Mouse (Mus musculus): ENCODE results near the gene Lsamp. TPM values are rescaled to one million over a fixed set of nuclear protein-coding genes. Genes with fewer than 3 reads are reported as not detected.

Lsamp gene
- total RNA-seq, 2 experiments from 2014 or later, result 15.1 to 15.6 TPM

DNA sequence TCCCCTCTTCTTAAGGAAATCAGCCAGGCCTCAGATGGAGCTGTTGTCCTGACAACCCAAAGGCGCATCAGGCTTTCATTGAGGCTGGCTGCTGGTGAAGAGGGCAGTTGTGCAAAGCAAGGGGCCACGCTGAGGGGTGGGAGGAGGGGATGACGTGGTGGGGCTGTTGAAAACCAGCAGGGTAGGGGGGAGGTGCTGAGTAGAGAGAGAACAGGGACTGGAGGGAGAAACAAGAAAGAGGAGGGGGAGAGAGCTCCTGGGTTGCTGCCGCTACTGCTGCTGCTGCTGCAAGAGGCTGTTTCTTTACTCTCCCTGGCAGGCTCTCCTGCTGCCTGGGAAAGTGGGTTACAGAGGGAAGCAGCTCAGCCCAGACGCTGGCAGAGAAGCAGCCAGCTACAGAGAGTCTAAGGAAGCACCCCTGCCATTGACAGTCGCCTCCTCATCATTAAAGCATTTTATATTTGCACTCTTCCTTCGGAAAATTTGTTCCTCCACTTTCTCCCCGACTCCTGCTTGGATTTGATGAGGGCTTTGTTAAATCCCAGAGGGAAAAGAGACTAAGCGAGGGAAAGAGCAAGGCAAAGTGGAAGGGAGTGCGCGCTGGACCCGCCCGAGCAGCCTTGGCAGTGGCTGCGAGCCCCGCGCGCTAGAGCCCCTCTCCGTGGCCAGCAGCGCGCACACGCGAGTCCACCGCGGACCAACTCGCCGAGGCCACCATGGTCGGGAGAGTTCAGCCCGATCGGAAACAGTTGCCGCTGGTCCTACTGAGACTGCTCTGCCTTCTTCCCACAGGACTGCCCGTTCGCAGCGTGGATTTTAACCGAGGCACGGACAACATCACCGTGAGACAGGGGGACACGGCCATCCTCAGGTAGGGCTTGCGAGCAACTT, 1548.7 kb downstream of the Lsamp start:
- no peak for DNase-seq (ENCODE audit: low spot score in 2 of 2)

DNA sequence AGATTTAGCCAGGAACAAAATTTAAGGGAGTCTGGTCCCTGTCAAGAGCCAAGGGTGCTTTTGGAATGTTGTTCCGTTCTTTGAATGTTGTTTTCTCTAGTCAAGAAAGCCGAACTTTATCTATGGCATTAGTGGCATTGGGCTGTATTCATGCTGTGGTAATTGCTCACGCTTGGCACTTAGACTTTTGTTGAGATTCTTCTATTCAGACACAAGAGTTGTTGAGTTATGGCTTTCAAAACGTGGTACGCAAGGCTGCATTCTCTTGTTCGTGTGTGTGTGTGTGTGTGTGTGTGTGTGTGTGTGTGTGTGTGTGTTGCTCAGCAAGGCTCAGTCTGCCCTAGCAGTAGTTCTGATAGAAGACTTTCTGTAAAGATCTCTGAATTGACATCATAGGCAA, 1549.5 kb downstream of the Lsamp start:
- no peak for DNase-seq (ENCODE audit: low spot score in 2 of 2)

- DNase-seq (ENCODE audit: low spot score in 2 of 2), result no peak
Observed at GRCm38 (mm10) chr16:41535806-41536205, 1551.6 kb downstream of the Lsamp start.

DNA sequence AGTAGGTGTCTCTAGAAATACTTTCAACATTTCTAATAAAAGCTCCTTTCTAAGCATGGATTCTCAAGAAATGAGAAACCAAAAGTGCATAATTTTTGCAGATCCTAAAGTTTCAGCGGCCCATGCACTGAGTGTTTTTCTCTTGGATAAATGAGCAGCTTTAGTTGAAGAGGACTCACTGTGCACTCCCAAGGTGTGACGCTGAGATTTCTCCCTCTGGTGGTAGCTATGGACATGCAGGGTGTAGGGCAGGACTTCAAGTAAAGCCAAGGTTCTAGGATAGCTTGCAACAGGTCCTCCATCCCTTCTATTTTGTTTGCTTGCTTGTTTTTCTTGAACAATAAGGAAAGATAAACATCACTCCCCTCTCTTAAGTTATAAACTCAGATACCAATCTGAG, 1558.5 kb downstream of the Lsamp start:
- no peak for DNase-seq (ENCODE audit: low spot score in 2 of 2)

GRCm38 (mm10) chr16:41551164-41551563, 1567.0 kb downstream of the Lsamp start:
- DNase-seq (ENCODE audit: low spot score in 2 of 2), result no peak

DNA sequence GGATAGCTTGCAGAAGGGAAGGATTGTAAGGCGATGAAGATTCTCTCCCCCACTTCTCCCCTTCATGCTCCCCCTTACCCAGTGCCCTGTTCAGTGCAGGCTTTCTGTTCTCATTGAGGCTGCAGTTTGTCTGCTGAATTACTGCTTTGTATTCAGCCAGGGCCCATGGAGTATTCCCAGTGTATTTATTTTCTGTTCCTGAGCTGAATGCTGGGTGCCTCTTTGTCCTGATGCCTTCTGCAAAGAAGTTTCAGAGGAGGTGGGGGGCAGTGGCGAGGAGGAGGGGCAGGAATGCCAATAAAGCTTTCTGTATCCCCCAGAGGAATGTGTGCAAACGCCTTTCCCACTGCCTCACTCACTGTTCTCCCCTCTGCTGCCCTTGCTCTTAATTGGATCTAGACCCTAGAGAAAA, 1567.7 kb downstream of the Lsamp start:
- DNase-seq (ENCODE audit: low spot score in 2 of 2), result no peak

DNA sequence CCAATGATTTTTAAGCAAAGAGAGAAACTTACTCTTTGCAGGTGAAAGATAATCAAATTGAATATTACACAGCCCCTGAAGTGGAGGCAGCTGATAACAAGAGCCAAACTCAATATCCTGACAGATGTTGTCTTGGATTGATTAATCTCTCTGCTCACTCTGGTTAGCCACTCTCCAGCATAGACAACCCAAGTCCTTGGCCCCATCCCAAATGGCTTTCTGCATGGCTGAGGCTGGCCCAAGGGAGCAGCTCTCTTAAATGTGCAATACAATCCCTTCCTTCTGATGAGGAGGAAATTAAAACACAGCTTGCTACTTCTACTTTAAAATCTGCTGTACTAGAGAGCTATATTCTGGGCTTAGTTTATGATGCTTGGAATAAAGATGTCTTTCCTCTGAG, 1572.9 kb downstream of the Lsamp start:
- DNase-seq (ENCODE audit: low spot score in 2 of 2), result no peak

GRCm38 (mm10) chr16:41565233-41565632, 1581.1 kb downstream of the Lsamp start:
- no peak for DNase-seq (ENCODE audit: low spot score in 2 of 2)

- no peak for DNase-seq (ENCODE audit: low spot score in 2 of 2)
Observed at GRCm38 (mm10) chr16:41588675-41589301, 1604.6 kb downstream of the Lsamp start.

DNA sequence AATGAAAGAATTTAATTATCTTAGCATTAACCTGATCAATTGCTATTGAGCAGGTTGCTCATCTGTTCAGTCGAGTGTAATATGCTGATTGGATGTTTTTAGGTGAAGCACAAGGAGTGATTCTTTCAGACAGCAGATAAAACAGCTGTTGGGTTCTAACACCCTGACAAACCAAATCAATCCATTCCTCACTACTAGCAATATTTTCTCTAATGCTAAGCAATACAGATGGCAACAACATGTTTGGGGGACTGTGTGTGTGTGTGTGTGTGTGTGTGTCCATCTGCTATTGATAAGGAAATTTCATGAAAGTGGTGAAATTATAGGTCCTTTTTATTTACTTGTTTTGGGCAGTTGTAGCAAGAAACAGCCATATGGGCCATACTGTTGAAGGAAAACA, 1628.1 kb downstream of the Lsamp start:
- no peak for DNase-seq (ENCODE audit: low spot score in 2 of 2)

DNA sequence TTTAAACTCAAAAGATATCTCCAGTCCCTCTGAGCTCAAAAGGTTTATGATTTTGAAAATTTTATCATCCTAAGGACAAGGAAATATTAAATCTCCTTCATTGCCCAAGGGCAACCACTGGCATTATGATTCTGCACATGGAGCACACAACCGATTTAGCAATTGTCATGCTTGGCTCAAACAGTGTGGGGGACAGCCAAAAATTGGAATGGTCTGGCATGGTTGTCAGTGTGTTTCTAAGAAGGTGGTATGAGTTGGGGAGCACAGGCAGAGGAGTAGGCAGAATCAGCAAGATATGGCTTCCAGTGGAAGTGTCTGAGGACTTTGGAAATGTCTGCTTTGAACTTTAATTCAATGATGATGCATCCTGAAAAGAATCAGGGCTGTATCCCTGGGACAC, 1639.7 kb downstream of the Lsamp start:
- DNase-seq (ENCODE audit: low spot score in 2 of 2), result no peak

DNA sequence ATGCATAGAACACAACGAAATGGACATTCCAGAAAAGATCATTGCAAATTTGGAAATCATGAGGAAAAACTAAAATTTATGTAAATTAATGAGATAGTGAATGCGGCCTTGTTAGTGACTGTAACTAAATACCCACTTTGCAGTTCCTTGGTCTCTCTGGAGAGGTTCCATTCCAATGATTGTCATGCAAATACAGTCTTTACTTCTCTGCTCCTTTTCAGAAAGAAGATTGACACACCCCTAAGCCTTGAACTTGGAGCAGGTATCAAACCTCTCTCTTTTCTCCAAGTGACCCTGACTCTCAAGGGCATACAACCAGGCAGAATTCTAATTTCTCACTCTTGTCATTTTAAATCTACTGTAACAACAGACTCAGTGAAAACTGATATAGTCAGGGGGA, 1649.7 kb downstream of the Lsamp start:
- DNase-seq (ENCODE audit: low spot score in 2 of 2), result no peak

GRCm38 (mm10) chr16:41640876-41641275, 1656.7 kb downstream of the Lsamp start:
- no peak for DNase-seq (ENCODE audit: low spot score in 2 of 2)

DNA sequence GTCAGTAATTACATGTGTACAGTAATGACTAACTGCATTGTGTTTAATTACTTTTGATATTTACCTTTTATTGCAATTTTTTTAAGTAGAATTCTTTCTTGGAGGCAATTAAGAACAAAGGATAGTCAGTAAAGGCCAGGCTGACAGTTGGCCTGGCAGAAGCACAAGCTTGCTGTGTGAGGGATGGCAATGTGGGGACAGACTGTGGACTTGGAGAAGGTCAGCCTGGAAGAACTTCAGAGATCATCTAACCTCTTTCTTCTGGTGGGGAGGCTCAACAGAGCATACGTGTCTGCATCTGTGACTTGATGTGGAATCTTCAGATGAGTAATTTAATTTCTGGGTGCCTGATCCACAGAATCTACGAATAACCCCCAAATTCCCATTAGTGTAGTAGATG, 1669.1 kb downstream of the Lsamp start:
- DNase-seq (ENCODE audit: low spot score in 2 of 2), result no peak

- DNase-seq (ENCODE audit: low spot score in 2 of 2), result no peak
Observed at GRCm38 (mm10) chr16:41674316-41675038, 1690.3 kb downstream of the Lsamp start.

DNA sequence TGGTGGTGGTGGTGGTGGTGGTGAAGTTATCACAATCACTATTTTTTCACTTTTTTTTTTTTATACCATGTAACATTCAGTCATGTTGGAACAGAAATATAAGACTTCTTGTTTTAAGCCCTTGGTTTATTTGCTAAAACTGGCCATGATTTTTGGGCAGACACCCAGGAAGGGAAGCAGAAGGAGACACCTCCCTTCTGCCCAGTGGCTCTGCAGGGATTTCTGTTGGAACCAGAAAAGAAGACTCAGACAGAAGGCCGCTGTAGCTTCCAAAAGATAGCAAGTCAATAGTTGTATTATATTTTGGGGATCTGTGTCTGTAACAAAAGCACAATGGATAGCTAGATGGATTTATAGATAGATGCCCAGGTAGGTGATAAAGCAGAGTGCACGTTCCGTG, 1691.6 kb downstream of the Lsamp start:
- DNase-seq (ENCODE audit: low spot score in 2 of 2), result no peak

DNA sequence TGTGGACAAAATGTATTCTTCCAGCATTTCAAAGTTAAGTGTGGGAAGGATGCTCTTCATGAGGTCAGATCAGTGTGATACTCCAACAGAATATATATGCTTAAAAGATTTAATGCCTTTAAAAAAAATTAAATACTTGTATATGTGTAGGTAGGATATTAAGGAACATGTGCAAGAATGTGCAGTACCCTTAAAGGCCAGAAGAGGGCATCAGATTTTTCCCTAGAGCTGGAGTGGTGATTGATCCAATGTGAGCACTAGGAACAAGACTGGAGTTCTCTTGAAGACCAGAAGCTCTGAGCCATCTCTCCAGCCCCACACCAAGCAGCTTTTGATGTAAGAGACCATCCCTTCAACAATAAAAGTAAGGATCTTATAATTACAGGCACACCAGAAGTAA, 1708.3 kb downstream of the Lsamp start:
- no peak for DNase-seq (ENCODE audit: low spot score in 2 of 2)

GRCm38 (mm10) chr16:41701790-41702428, 1717.7 kb downstream of the Lsamp start:
- DNase-seq (ENCODE audit: low spot score in 2 of 2), result no peak

DNA sequence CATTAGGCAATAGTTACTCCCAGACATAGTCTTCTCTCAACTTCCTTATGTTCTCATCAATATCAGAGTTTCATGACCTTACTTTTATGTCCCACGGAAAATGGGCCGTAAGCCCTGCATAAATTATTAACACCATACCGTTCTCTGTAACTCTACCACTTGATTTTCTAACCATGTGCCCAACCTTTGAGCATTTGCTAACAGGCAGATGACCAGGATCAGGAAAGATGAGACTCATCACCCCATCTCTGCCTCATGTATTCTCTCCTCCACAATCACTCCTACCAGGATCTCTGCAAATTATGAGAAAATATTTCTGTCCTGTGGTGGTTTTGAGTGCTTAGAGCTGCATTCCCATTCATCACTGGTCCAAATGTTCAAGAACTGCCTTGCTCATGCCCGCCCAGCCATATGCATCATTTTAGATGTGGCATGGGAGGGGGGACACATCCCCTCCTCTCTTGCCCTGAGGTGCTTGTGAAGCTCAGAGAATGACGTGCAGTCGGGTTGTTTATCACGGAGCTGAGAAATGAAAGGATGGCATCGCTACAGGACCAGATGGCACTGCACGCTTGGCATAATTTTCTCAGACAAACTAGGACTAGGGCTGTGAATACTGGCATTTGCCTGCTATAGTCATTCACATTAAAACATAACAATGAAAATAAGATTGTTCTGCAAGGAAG, 1744.9 kb downstream of the Lsamp start:
- no peak for DNase-seq (ENCODE audit: low spot score in 2 of 2)

DNA sequence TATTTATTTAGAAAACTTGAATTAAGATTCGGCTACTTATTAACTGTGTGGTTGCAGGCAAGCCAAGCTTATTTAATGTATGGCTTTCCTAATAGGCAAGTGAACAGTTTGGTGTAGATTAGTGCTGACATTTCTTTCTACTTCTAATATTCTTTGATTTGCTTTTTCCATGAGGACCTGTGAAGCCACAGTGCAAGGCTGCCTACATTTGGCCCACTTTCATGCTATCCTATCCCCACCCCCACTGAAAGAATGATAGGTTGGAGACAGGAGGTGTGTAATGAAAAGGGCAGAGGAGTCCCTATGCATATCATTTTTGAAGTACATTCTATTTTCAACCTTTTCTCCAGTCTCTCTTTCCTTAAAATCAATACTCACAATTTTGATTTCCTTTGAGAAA, 1745.8 kb downstream of the Lsamp start:
- no peak for DNase-seq (ENCODE audit: low spot score in 2 of 2)

- DNase-seq (ENCODE audit: low spot score in 2 of 2), result no peak
Observed at GRCm38 (mm10) chr16:41745037-41745436, 1760.9 kb downstream of the Lsamp start.

Data from adrenal gland, postnatal 4 days (tissue).